Mouse (Mus musculus) cortical plate, adult 2 months (tissue): ENCODE data around the gene Lhx3.

Experiments used
- CTCF ChIP-seq: fragments of 200-500 bp; IDR thresholded peaks from 2 replicates; pipeline ENCODE4 v1.5.1; 2011; ENCODE audit warnings: mild to moderate bottlenecking, control low read depth, low read length; ENCODE audit not compliant: insufficient read depth; ENCODE audit errors: extremely low read depth
- POLR2A ChIP-seq: fragments of 200-500 bp; IDR thresholded peaks from 2 replicates; pipeline ENCODE4 v1.6.1; 2011; ENCODE audit warnings: mild to moderate bottlenecking, low read length, control low read depth; ENCODE audit not compliant: insufficient read depth; ENCODE audit errors: extremely low read depth

- TF ChIP-seq CTCF (no peak), POLR2A (no peak)
Observed at GRCm38 (mm10) chr2:26198488-26198887, 9.6 kb downstream of the Lhx3 start.
